Mouse (Mus musculus) intestine, embryonic 16.5 days (tissue): ENCODE measurements at regions not wholly inside any gene's neighbourhood (a gene's known extent, or its start where the extent isn't known, plus 50 kb on each side); places are given as distances from the start of the nearest gene placed in this dataset.
A peak's percentile ranks its signal among the peaks of the same experiment; 100 is the strongest.

Source experiments
- ATAC-seq: fragments of 200-750 bp; cut with Nextera tagmentation; 2 replicates; pipeline ENCODE4 v1.8.0; 2017; ENCODE audit warnings: moderate TSS enrichment, moderate library complexity
- H3K27ac ChIP-seq: fragments of 300-500 bp; sonication (generic); 2 replicates; pipeline ENCODE4 v1.5.1; 2014; ENCODE audit warnings: mild to moderate bottlenecking, low read length
- H3K27me3 ChIP-seq: fragments of 300-500 bp; sonication (generic); replicated peaks from 2 replicates; pipeline ENCODE4 v1.6.1; 2014; ENCODE audit warnings: low read length, control low read depth, mixed read lengths; ENCODE audit not compliant: control insufficient read depth, insufficient read depth
- H3K36me3 ChIP-seq: fragments of 300-500 bp; sonication (generic); 2 replicates; pipeline ENCODE4 v1.6.1; 2014; ENCODE audit warnings: low read length, control low read depth; ENCODE audit not compliant: control insufficient read depth, insufficient read depth
- H3K4me1 ChIP-seq: fragments of 300-500 bp; sonication (generic); 2 replicates; pipeline ENCODE4 v1.6.1; 2014; ENCODE audit warnings: low read length, control low read depth, mixed read lengths; ENCODE audit not compliant: control insufficient read depth, insufficient read depth
- H3K4me2 ChIP-seq: fragments of 300-500 bp; sonication (generic); 2 replicates; pipeline ENCODE4 v1.6.1; 2014; ENCODE audit warnings: low read depth, low read length, control low read depth
- H3K4me3 ChIP-seq: fragments of 300-500 bp; sonication (generic); 2 replicates; pipeline ENCODE4 v1.5.1; 2014; ENCODE audit warnings: mild to moderate bottlenecking, low read length
- H3K9ac ChIP-seq: fragments of 300-500 bp; sonication (generic); 2 replicates; pipeline ENCODE4 v1.6.1; 2014; ENCODE audit warnings: low read depth, low read length
- H3K9me3 ChIP-seq: fragments of 300-500 bp; sonication (generic); 2 replicates; pipeline ENCODE4 v1.6.1; 2016; ENCODE audit warnings: low read length, control low read depth; ENCODE audit not compliant: control insufficient read depth
- WGBS: fragments of 180-500 bp; shearing (Covaris S2); extraction: QIAGEN DNeasy Blood & Tissue Kit; methylation state at CpG from one replicate; pipeline ENCODE4 v1.1.7; 2014; 5-methylcytosine and 5-hydroxymethylcytosine counted together

DNA sequence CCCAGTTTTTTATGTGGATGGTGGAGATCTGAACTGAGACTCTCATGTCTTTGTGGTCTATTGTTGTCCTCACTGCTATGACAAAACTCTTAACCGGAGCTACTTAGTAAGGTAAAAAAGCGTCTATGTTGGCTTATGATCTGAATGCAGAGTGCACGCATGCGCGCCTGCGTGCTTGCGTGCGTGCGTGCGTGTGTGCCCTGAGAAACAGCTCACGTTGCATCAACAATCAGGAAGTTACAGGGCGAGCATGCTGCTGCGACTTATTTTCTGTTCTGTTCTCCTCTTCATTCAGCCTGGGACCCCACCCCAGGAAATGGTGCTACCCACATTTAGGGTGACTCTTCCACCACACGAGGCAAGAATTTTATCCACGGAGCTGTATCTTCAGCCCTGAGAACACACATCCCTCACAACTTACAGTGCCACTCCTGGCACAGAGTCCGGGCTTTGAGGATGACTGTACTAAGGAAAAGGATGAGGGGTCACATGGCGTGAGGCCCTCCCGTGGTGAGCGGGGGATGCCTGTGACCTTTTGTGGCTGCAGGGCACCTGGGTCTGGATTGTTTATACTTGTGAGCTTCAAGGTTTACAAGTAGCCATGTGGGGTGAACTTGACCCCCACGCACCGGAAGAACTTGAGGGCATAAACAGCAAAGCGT, 213.4 kb downstream of the Gadd45g start:
- WGBS: 68% methylated on average over 22 of the region's 22 CpGs
- H3K27me3 ChIP-seq: no peaks in the 10 kb centered on the region
- no peaks in the 10 kb centered on the region for H3K36me3 ChIP-seq
- no peak overlapping the region for H3K9ac ChIP-seq
- H3K27ac ChIP-seq: peak overlapping the region; percentile 77
- H3K4me1 ChIP-seq: peaks cover 17% of the 10 kb centered on the region
- H3K9me3 ChIP-seq: no peaks in the 10 kb centered on the region
- no peak overlapping the region for H3K4me3 ChIP-seq
- peak; percentile 51 for ATAC-seq
- H3K4me2 ChIP-seq: no peak overlapping the region

GRCm38 (mm10) chr13:52060418-52060870, 214.0 kb downstream of the Gadd45g start:
- Histone ChIP-seq H3K36me3 (no peaks in the 10 kb centered on the region), H3K9ac (no peak overlapping the region), H3K9me3 (no peaks in the 10 kb centered on the region), H3K27me3 (no peaks in the 10 kb centered on the region), H3K4me3 (no peak overlapping the region), H3K4me2 (no peak overlapping the region), H3K4me1 (peaks cover 17% of the 10 kb centered on the region), H3K27ac (peak overlapping the region; percentile 77)
- 24% methylated on average over 10 of the region's 10 CpGs for WGBS
- ATAC-seq: peak; percentile 93

DNA sequence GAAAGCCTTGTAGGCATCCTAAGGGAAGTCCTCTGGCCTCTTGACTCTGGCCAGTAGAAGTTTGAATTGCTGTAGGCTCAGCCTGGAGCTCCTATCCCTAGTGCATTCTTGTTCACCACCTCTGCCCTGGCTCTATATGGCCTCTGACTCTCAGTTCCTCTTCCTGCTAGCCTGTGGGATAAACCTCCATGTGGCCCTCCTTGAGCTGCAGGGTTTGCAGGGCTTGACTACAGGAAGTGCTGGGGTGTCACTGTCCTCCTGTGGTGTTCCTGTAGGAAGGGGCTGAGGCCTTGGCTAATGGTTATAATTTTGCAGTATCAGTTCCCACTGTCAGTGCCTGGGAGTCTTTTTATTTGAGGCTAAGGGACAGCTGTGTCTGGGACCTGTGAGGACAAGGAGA, 215.0 kb downstream of the Gadd45g start:
- Histone ChIP-seq H3K4me1 (peaks cover 17% of the 10 kb centered on the region), H3K36me3 (no peaks in the 10 kb centered on the region), H3K27ac (no peak overlapping the region), H3K9me3 (no peaks in the 10 kb centered on the region), H3K9ac (no peak overlapping the region), H3K4me3 (no peak overlapping the region), H3K27me3 (no peaks in the 10 kb centered on the region), H3K4me2 (no peak overlapping the region)
- no peak for ATAC-seq

DNA sequence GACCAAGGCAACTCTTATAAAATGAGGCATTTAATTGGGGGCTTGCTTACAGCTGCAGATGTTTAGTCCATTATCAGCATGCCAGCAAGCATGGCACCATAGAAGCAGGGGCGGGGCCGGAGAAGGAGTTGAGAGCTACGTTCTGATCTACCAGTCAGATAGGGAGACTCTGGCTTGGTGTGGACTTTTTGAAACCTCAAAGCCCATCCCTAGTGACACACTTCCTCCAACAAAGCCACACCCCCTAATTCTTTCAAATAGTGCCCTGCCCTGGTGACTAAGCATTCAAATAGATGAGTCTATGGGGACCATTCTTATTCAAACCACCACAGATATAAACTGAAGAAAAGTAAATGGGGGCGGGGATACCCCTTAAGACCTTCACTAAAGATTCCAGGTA, 215.4 kb downstream of the Gadd45g start:
- no peak overlapping the region for H3K4me3 ChIP-seq
- H3K9ac ChIP-seq: no peak overlapping the region
- no peaks in the 10 kb centered on the region for H3K27me3 ChIP-seq
- WGBS: 83% methylated on average over 4 of the region's 4 CpGs
- H3K4me1 ChIP-seq: peaks cover 17% of the 10 kb centered on the region
- no peak overlapping the region for H3K4me2 ChIP-seq
- no peaks in the 10 kb centered on the region for H3K9me3 ChIP-seq
- H3K27ac ChIP-seq: no peak overlapping the region
- no peaks in the 10 kb centered on the region for H3K36me3 ChIP-seq
- ATAC-seq: no peak

- Histone ChIP-seq H3K9me3 (no peaks in the 10 kb centered on the region), H3K27me3 (no peaks in the 10 kb centered on the region), H3K4me3 (no peak overlapping the region), H3K36me3 (no peaks in the 10 kb centered on the region), H3K27ac (no peak overlapping the region), H3K4me1 (peaks cover 14% of the 10 kb centered on the region), H3K9ac (no peak overlapping the region), H3K4me2 (no peak overlapping the region)
- ATAC-seq: no peak
- WGBS: 83% methylated on average over 1 of the region's 1 CpGs
These were observed 216.1 kb downstream of the Gadd45g start for GRCm38 (mm10) chr13:52062576-52062975.

- no peak overlapping the region for H3K4me3 ChIP-seq
- H3K4me2 ChIP-seq: no peak overlapping the region
- no peaks in the 10 kb centered on the region for H3K27me3 ChIP-seq
- WGBS: 84% methylated on average over 5 of the region's 5 CpGs
- no peak overlapping the region for H3K9ac ChIP-seq
- H3K27ac ChIP-seq: no peak overlapping the region
- H3K36me3 ChIP-seq: no peaks in the 10 kb centered on the region
- peaks cover 11% of the 10 kb centered on the region; the same call in 1 of the 2 replicates for H3K4me1 ChIP-seq
- ATAC-seq: no peak
- H3K9me3 ChIP-seq: no peaks in the 10 kb centered on the region
These were observed 218.8 kb downstream of the Gadd45g start for GRCm38 (mm10) chr13:52065274-52065673.

DNA sequence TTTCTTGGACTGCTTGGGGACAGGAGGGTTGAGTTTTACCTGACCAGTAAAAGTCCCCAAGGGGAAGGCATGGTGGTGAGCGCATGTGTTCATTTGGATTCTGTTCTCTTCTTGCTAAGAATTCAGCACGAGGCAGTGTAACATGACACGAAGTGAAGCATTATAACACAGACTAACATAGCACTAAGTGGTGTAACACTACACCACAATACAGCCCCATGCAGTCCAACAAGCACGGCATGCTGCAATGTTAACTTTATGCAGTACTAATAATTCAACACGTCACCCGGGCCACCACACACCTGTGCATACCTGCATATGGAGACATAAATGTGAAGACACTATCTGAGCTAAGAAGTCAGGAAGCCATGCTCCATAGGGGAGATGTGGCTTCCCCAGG, 219.2 kb downstream of the Gadd45g start:
- no peak overlapping the region for H3K9ac ChIP-seq
- no peaks in the 10 kb centered on the region for H3K36me3 ChIP-seq
- ATAC-seq: no peak
- 63% methylated on average over 6 of the region's 6 CpGs for WGBS
- H3K9me3 ChIP-seq: no peaks in the 10 kb centered on the region
- H3K4me3 ChIP-seq: no peak overlapping the region
- no peak overlapping the region for H3K4me2 ChIP-seq
- no peak overlapping the region for H3K27ac ChIP-seq
- peaks cover 6% of the 10 kb centered on the region; the same call in 1 of the 2 replicates for H3K4me1 ChIP-seq
- H3K27me3 ChIP-seq: no peaks in the 10 kb centered on the region

DNA sequence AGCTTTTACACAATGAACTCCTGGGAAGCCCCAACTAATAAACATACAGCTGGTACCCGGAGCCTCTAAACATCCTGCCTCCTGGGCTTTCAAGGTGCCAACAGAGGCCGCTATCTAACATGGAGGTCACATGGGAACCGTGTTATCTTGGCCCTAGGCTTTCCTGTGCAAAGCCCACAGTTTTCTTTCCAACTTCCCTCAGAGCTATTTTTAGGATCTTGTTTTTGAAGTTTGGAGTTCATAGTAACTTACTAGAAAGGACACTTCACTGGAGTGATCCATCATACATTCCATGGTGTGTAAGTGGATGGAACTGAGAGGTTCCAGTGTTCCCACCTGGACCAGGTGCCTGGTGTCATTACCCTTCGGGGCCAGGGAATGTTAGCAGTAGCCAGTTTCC, 220.6 kb downstream of the Gadd45g start:
- ATAC-seq: no peak

GRCm38 (mm10) chr13:52068886-52069439, 222.5 kb downstream of the Gadd45g start:
- Histone ChIP-seq H3K4me3 (no peak overlapping the region), H3K4me1 (peaks cover 5% of the 10 kb centered on the region; the same call in 1 of the 2 replicates), H3K27ac (no peak overlapping the region), H3K9me3 (no peaks in the 10 kb centered on the region), H3K27me3 (no peaks in the 10 kb centered on the region), H3K36me3 (no peaks in the 10 kb centered on the region), H3K4me2 (no peak overlapping the region), H3K9ac (no peak overlapping the region)
- ATAC-seq: no peak
- 67% methylated on average over 6 of the region's 6 CpGs for WGBS

More for the DNA sequence above, 220.6 kb downstream of the Gadd45g start:
- Histone ChIP-seq H3K4me2 (no peak overlapping the region), H3K27ac (no peak overlapping the region), H3K27me3 (no peaks in the 10 kb centered on the region), H3K4me1 (peaks cover 5% of the 10 kb centered on the region; the same call in 1 of the 2 replicates), H3K9me3 (no peaks in the 10 kb centered on the region), H3K9ac (no peak overlapping the region), H3K4me3 (no peak overlapping the region), H3K36me3 (no peaks in the 10 kb centered on the region)
- 51% methylated on average over 4 of the region's 4 CpGs for WGBS
